Mouse (Mus musculus): ENCODE measurements around the gene Catsperz. TPM values are rescaled to one million over a fixed set of nuclear protein-coding genes. Genes with fewer than 3 reads are reported as not detected.
"Not testable (repeated sequence)": the region's sequence is repeated elsewhere in the genome, so short reads cannot be mapped to it uniquely, and the experiment has no call there.

The Catsperz gene
- total RNA-seq, 4 experiments from 2014 or later = not detected

DNA sequence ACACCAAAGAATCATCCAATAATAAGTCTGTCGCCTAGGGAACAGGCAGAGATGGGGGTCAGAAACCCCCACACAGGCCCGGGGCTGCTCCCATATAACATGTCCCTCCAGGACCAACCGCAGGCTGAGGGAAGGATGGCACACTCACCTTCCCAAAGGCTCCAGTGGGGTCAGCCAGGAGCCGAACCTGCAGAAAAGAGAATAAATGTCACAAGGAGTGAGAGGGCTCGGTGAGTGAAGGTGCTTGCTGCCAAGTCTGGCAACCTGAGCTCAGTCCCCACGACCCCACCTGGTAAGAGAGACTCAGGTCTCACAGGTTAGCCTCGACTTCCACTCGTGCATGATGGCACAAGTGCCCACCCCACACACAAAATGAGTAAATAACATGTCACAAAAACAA lies 18.1 kb downstream of the Catsperz start:
- no peak for DNase-seq

GRCm38 (mm10) chr19:6906199-6906598 lies 19.0 kb downstream of the Catsperz start:
- DNase-seq = no peak

GRCm38 (mm10) chr19:6905498-6906159 lies 19.6 kb downstream of the Catsperz start:
- DNase-seq = no peak

DNA sequence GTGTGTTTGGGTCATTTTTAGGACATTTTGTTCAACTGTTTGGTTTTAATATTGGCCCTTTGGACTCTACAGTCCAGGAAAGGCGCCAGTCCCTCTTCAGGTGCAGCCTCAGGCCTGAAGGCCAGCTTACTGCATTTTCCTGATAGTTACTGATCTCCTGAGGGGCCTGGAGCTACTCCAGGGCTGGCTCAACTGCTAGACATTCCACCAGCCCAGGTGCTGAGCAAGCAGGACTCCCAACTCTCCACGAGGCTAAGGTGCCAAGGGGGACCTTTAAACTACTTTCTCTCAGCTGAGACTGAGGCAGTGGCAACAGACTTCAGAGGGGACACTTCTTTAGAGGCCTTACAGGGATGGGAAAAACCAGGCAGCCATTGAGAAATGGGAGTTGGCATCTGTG lies 20.3 kb downstream of the Catsperz start:
- no peak for DNase-seq

DNA sequence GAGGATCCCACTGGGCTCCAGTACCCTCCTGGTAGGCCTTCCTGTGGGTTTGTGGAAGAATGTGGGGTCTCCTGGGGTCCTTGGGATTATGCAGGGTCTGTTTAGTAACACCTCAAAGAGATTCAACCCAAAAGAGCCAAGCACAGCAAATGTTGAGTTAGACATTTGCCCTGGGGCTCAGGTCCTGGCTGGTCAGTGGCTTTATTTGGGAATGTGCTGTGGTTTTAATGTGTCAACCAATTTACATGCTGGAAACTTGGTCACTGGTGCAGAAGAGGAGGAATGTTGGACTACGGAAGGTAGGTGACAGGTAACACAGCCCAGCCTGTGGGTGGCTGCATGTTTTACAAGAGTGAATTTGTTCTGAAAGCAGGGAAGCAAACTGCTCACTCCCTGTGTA lies 22.1 kb downstream of the Catsperz start:
- DNase-seq = no peak

GRCm38 (mm10) chr19:6899641-6900040 lies 25.5 kb downstream of the Catsperz start:
- no peak for DNase-seq

- DNase-seq = not testable (repeated sequence)
Measured at GRCm38 (mm10) chr19:6895608-6896305, 29.4 kb downstream of the Catsperz start.

DNA sequence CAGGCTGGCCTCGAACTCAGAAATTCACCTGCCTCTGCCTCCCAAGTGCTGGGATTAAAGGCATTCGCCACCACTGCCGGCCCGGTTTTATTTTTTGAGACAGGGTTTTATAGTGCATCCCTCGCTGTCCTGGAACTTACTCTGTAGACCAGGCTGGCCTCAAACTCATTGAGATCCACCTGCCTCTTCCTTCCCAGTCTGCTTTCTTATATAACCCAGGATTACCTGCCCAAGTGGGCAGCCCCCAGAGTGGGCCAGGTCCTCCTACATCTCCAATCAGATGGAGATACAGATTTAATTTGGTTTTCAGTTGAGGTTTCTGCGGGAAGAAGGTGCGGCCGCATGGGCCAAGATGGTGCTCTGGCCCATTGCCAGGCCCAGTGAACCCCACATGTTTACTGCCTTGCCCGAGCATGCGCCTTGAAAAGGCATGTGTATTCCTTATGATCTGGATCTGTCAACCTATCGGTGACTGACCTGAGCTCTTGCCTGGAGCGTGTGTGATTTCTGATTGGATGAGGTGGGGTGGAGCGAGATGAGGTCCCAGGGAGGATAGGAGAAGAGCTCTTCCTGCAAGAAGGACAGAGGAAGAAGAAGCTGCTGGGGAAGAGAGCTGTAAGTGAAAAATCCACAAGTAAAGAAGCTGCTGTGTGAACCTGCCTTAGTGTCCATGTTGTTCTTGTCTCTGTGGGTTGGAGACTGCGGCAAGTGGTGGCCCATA lies 31.3 kb downstream of the Catsperz start:
- DNase-seq = no peak

- DNase-seq = no peak
Measured at GRCm38 (mm10) chr19:6892512-6892911, 32.7 kb downstream of the Catsperz start.

- DNase-seq = no peak
Measured at GRCm38 (mm10) chr19:6877965-6878364, 47.2 kb downstream of the Catsperz start.

GRCm38 (mm10) chr19:6876799-6877198 lies 48.4 kb downstream of the Catsperz start:
- no peak for DNase-seq

GRCm38 (mm10) chr19:6875834-6876233 lies 49.3 kb downstream of the Catsperz start:
- no peak for DNase-seq

DNA sequence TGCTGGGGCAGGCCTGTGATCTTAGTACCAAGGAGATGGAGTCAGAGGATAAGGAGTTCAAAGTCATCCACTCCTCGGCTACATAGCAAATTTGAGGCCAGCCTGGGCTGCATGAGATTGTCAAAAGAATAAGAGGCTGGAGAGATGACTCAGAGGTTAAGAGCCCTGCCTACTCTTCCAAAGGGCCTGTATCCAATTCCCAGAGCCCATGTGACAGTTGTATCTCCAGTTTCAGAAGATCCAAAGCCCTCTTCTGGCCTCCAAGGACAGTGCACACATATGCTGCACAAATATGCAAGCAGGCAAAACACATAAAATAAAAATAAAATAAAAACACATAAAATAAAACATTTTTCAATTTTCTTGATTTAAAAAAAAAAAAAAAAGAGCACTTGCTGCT lies 50.9 kb downstream of the Catsperz start:
- no peak for DNase-seq

- DNase-seq = no peak
Measured at GRCm38 (mm10) chr19:6872701-6873100, 52.5 kb downstream of the Catsperz start.

Small RNA genes lying within 50 kb of the gene (microRNA-seq; reads per million reads assigned to microRNA genes)
- gene Mir6990 = 0.70 to 1.8 reads per million in 2 experiments

Other genes with a start within 250 kb of the Catsperz start
- gene Rps6ka4, start 84.7 kb downstream of the Catsperz start, total RNA-seq (2022) = 10 to 100 TPM; 30.2 to 42.5 (median 36.1) TPM
- gene Ccdc88b, start 67.2 kb downstream of the Catsperz start, total RNA-seq (2022) = 1 to 10 TPM; 1.7 to 3.6 (median 2.4) TPM
- 100 to 1,000 TPM in 2 of 4 experiments, 10 to 100 TPM in 2; 83.2 to 116 (median 99.0) TPM for gene Trmt112, start 15.7 kb downstream of the Catsperz start, total RNA-seq (2022)
- gene Prdx5, start 15.3 kb downstream of the Catsperz start, total RNA-seq (2022) = 100 to 1,000 TPM; 197 to 273 (median 224) TPM
- 10 to 100 TPM; 38.3 to 45.1 (median 44.1) TPM for gene Esrra, start 3.6 kb downstream of the Catsperz start, total RNA-seq (2022)
- gene Kcnk4, start 9.1 kb upstream of the Catsperz start, total RNA-seq (2022) = under 1 TPM in 2 of 4 experiments, not detected in 2; 0.14 to 0.24 TPM
- 10 to 100 TPM; 49.9 to 63.1 (median 56.6) TPM for gene Bad, start 16.5 kb upstream of the Catsperz start, total RNA-seq (2022)
- 10 to 100 TPM; 55.6 to 66.1 (median 63.4) TPM for gene Gpr137, start 17.1 kb upstream of the Catsperz start, total RNA-seq (2022)
- gene Ppp1r14b, start 49.6 kb upstream of the Catsperz start, total RNA-seq (2022) = 100 to 1,000 TPM; 153 to 231 (median 191) TPM
- 10 to 100 TPM; 40.1 to 83.9 (median 62.1) TPM for gene Plcb3, start 51.1 kb upstream of the Catsperz start, total RNA-seq (2022)
- 100 to 1,000 TPM in 2 of 4 experiments, 10 to 100 TPM in 2; 62.4 to 165 (median 91.8) TPM for gene Fkbp2, start 55.1 kb upstream of the Catsperz start, total RNA-seq (2022)
- 100 to 1,000 TPM in 1 of 4 experiments, 10 to 100 TPM in 3; 86.5 to 119 (median 95.7) TPM for gene Vegfb, start 62.3 kb upstream of the Catsperz start, total RNA-seq (2022)
- 10 to 100 TPM; 38.4 to 55.9 (median 43.3) TPM for gene Dnajc4, start 67.2 kb upstream of the Catsperz start, total RNA-seq (2022)
- 10 to 100 TPM; 36.6 to 56.0 (median 48.7) TPM for gene Nudt22, start 70.7 kb upstream of the Catsperz start, total RNA-seq (2022)
- 10 to 100 TPM; 11.0 to 18.6 (median 15.0) TPM for gene Trpt1, start 70.8 kb upstream of the Catsperz start, total RNA-seq (2022)
- gene Fermt3, start 94.1 kb upstream of the Catsperz start, total RNA-seq (2022) = 10 to 100 TPM in 2 of 4 experiments, 1 to 10 TPM in 2; 6.4 to 10.8 (median 8.8) TPM
- gene Stip1, start 114.6 kb upstream of the Catsperz start, total RNA-seq (2022) = 100 to 1,000 TPM; 129 to 273 (median 162) TPM
- 10 to 100 TPM; 27.7 to 64.8 (median 40.3) TPM for gene Macrod1, start 131.4 kb upstream of the Catsperz start, total RNA-seq (2022)
- 10 to 100 TPM in 2 of 4 experiments, 1 to 10 TPM in 2; 2.9 to 27.5 (median 14.8) TPM for gene Flrt1, start 180.3 kb upstream of the Catsperz start, total RNA-seq (2022)